Mouse (Mus musculus) ovary, postnatal 36 days (tissue): ENCODE results near the gene Colgalt1.

Experiments
- DNase-seq: peaks from one replicate; pipeline ENCODE4 v3.0.0; 2022; ENCODE audit warnings: low spot score, mixed read lengths

Gene Colgalt1

DNA sequence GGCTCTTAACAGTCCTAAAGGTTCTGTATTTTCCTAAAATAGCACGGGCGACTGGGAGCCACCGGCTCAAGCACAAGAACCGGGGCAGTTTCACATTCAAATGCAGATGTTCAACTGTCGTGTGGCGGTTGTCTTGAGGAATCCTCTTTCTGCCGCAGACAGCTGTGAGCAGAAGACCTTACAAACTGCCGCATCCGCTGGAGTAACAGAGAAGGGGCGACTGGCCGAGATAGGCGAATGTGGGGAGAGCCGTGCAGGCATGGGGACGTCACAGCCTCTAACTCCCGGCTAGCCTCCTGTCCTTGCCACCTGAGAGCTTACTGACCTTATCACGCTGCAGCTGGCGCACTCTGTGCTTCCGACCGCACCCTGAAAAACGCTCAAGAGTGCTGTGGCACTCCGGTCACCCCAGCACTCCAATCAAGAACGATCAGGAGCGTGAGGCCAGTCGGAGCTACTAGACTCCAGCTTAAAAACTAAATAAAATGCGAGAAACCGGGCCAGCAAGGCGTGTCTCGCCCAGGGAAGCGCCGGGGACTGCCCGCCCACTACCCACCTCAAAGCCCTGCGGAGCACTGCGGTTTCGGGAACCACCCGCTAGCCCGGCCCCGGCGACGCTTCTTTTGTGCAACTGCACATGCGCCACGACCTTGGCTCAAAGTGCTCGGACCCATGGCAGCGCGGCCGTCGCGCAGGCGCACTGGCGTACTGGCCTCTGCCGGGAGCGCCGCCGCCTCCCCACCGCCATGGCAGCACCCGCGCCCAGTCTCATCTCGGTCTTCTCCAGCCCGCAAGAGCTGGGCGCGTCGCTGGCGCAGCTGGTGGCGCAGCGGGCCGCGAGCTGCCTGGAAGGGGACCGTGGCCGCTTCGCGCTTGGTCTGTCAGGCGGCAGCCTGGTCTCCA is 19.1 kb upstream of the Colgalt1 start, which contains the start of gene Pgls:
TSS of gene Pgls (plus strand) at position 706 of the 903 bp plus-strand sequence.
- DNase-seq: peak; percentile 96

- DNase-seq: peak; percentile 83
Observed at GRCm38 (mm10) chr8:71592374-71593170, 18.2 kb upstream of the Colgalt1 start.

DNA sequence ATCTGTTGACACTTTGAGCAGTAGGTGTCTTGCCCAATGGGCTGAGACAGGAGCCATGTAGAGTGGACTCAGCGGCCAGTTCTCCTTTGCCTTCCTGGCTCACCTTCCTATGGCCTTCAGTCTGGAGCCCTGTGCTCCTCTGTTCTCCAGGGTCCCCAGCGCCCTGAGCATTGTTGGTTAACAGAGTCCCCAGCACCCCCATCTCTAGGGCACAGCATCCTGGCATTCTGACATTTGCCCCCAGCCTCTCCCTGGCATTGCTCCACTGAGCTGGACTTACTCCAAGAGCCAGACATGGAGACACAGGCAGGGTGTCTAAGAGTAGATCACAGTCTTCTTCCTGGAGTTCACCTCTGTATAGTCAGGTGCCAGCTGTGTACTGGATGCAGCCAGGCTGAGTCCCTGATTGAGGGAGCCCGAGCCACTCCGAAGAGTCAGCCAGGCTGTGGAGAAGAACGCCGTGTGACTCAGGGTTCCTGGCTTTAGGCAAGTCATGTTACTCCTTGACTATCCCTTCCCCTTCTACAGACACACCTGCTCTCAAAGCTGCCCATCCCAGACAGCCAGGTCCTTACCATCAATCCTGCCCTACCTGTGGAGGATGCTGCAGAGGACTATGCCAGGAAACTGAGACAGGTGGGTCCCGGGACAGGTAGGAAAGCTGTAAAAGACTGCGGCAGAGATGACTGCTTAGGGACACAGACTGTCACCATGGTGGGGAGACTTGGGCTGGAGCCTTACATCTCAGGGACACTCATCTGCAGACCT is 17.1 kb upstream of the Colgalt1 start:
- no peak for DNase-seq

- DNase-seq: no peak
Observed at GRCm38 (mm10) chr8:71594324-71594722, 16.5 kb upstream of the Colgalt1 start.

DNA sequence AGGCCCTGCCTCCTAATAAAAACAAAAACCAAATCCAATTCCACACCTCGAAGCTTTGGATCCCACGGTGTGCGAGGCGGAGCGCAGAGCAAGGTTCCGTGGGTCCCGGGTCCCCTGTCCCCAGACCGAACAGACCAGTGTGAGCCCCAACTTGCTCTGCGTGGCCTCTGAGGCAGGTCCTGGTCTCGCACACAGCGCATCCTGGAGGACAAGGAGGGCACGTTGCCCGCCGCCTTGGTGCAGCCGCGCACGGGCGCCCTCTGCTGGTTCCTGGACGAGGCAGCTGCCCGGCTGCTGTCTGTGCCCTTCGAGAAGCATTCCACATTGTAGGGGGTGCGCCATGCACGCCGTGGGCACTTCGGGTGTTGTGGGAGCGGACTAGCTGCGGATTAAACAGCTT is 14.9 kb upstream of the Colgalt1 start:
- peak; percentile 91 for DNase-seq

DNA sequence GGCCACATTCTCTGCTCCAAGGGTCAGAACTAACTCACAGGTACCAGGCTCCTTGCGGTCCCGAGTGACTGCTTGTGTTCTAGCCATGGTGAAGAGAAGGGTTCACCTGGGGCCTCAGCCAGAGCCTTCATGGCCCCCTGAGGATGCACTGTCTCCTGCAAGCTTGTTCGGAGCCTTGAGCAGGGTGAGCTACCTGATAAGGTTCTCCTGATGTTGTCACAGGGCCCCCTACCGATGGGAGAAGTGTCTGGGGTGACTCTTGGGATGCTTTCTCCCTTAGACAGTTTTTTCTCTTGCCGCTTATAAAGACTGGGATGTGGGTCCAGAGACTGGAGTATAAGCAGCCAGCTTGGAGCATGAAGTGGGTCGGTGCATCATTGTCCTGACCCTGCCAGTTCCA is 14.4 kb upstream of the Colgalt1 start:
- DNase-seq: no peak

DNA sequence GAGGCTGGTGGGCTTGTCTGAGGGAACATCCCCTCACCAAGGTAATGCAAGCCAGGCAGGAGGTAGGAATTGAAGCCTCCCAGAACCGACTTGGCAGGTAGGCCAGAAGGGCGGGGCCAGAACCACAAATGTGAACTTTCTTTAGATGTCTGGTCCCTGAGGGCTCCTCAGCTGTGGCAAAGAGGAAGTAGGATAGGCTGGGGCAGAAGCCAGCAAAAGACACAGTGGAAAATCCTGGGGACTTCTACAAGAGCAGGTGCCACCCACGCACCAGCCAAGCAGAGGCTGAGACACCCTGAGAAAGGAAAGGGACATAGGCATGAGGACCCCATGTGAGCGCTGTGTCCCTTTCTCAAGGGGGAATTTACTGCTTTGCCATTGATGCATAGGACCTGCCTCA is 14.0 kb upstream of the Colgalt1 start:
- no peak for DNase-seq

GRCm38 (mm10) chr8:71597451-71597850 is 13.3 kb upstream of the Colgalt1 start, which contains the start of gene Fam129c:
Gene Fam129c (plus strand): TSS chr8:71597648.
- DNase-seq: no peak

DNA sequence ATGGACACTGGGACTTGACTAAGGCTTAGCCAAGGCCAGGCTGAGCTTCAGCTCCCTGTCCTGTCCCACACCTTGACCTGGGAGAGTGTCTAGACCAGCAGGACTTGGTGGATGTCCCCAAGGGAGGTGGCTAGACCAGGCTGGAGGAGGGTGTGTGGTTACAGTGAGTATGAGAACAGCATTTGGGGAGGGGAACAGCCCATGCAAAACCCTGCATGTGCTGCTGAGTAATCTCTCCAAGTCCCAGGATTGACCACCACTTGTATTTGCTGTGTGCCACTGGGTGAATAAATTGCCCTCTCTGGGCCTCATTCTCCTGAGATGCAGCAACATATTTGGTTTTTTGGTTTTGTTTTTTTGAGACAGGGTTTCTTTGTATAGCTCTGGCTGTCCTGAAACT is 12.4 kb upstream of the Colgalt1 start:
- no peak for DNase-seq

GRCm38 (mm10) chr8:71598841-71599240 is 12.0 kb upstream of the Colgalt1 start:
- DNase-seq: no peak

DNA sequence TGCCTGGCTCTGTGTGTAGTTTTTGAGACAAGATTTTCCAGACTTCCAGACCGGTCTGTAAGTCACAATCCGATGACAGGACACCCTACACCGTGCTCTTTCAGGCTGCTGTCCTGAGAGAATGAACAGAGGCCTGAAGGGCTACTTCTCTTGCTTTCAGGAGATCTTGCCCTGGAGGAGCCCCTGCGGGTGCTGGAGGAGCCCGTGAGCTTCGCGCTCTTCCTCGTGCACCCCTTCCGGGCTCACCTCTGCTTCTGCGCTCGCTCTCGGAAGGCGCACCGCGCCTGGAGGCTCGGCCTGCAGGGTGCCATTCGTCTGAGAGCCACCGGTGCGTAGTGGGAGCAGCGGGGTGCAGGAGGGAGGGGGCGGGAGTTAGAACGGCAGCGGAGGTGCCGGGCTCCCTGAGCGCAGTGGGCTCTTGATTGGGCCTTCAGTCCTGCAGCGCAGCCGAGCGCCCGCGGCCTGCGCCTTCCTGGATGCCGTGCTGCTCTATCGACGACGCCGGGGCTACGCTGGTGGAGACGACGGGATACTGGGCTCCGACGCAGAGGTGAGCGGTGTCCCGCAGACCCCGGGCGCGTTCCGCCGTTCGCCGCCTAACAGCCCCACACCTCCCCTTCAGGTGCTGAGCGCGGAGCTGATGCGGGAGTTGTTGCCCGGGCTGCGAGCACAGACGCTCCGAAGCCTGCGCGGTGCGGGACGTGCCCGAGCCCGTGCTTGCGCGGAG is 8.7 kb upstream of the Colgalt1 start:
- DNase-seq: no peak

- peak; percentile 66 for DNase-seq
Observed at GRCm38 (mm10) chr8:71602666-71603334, 8.0 kb upstream of the Colgalt1 start.

DNA sequence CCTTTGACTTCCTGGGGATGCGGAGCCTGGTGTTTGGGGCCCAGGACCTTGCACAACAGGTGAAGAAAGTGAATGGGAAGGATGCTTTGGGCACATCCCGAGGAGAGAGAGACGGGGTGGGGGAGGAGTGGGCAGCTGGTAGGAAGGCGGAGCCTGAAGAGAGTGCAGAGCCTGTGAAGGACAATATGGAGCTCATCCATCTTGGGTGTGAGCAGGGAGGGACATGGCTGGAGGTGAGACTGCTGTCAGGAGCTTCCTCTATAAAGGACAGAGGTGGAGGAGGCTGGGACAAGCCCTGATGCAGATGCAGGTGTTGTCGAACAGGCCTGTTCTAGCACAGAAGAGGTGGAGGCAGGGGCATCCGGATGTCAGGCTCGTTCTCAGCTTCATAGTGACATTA is 6.8 kb upstream of the Colgalt1 start:
- DNase-seq: no peak

DNA sequence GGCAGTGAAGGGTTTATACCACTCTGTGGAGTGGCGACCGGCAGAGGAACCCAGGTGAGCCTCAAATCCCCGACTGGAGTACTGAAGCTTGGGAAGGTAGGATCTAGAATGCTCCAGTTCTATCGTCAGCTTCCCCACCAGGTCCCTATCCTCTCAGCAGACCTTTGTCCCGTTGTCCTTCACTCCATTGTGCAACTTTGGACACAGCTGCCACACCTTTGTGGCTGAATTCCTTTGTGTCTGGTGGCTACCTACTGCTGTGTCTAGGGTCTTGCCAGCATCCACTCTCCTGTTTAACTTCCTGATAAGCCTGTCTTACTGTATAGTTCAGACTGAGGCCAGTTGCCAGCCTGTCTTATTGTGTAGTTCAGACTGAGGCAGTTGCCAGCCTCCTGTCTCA is 1.3 kb downstream of the Colgalt1 start:
- no peak for DNase-seq

GRCm38 (mm10) chr8:71613418-71613817 is 2.6 kb downstream of the Colgalt1 start:
- DNase-seq: no peak

DNA sequence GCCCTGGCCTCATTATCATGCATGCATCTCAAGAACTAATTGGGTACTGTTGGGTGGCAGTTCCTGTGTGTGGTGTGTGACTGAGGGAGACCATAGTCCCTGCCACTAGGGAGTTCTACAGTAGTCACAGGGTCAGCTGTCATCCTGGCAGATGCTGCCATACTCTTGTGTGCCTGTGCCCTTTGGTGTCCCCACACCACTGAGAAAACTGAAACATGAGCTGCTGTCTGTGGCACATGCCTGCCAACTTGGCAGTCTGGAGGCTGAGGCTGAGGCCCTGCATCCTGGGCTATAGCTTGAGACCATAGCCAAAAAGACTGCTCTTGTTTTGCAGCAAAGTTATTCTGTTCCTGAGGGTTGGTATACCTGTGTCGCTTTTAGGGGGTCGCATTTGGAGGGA is 9.0 kb downstream of the Colgalt1 start:
- no peak for DNase-seq

- no peak for DNase-seq
Observed at GRCm38 (mm10) chr8:71625088-71625487, 14.3 kb downstream of the Colgalt1 start.

DNA sequence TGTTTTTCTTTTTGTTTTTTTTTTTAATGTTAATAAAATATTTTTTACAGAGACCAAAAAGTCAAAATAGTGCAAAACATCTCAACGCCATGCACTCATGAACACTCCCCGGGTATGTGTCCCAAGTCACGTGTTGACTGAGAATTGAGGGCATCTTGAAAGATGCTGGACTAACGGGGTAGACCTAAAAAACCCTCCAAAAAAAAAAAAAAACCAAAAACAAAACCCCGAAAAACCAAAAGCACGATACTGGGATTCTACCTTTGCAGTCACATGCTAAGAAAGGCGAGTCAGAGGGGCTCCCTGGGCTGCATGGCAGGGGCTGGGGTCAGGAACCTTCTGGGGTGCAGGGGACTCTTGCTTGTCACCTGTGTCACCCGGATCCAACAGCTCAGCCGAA is 16.0 kb downstream of the Colgalt1 start:
- no peak for DNase-seq

GRCm38 (mm10) chr8:71627265-71628099 is 16.7 kb downstream of the Colgalt1 start:
- no peak for DNase-seq
